Mouse (Mus musculus) ES-E14 (cell line): ENCODE data around the gene Ppp4r3a.

Experiments used
- HCFC1 ChIP-seq: IDR thresholded peaks from 2 replicates; pipeline ENCODE4 v1.6.1; 2012; ENCODE audit warnings: low read length, inconsistent platforms, borderline replicate concordance; ENCODE audit not compliant: insufficient read depth
- ZNF384 ChIP-seq: IDR thresholded peaks from 2 replicates; pipeline ENCODE4 v1.6.1; 2012; ENCODE audit warnings: low read depth, low read length, inconsistent platforms

- TF ChIP-seq HCFC1 (no peak), ZNF384 (no peak)
Measured at GRCm38 (mm10) chr12:101005665-101006420, 77.7 kb downstream of the Ppp4r3a start.
